8 mouse cellular contexts compared by ENCODE assay signal in genomic region chr10:60814444-60815057, GRCm38 (mm10). TPM values are rescaled to one million over a fixed set of nuclear protein-coding genes. Genes with fewer than 3 reads are reported as not detected.
DNase-seq lines count a peak whose midpoint lies in the region; ATAC-seq and TF ChIP-seq lines count a peak whose summit lies in the region.

No protein-coding gene starts in this region.

- H3K27me3 ChIP-seq in lung, embryonic 14.5 days (ENCODE audit: insufficient read depth, low read length) = no peaks in the 10 kb centered on the region
- H3K27me3 ChIP-seq in embryonic facial prominence, embryonic 13.5 days = no peaks in the 10 kb centered on the region
- no peaks in the 10 kb centered on the region for H3K27me3 ChIP-seq in limb, embryonic 11.5 days (ENCODE audit: control insufficient read depth, insufficient read depth, low read length)
- peaks cover 9% of the 10 kb centered on the region for H3K27me3 ChIP-seq in neural tube, embryonic 15.5 days (replicated peaks)

- peak; percentile 77 for ATAC-seq in lung, embryonic 14.5 days (ENCODE audit: insufficient read depth)
- ATAC-seq in embryonic facial prominence, embryonic 13.5 days (ENCODE audit: insufficient number of reproducible peaks, insufficient read depth, low FRiP score, low TSS enrichment, low read depth) = peak; percentile 38; the same call in 1 of the 2 replicates
- peak; percentile 28 for ATAC-seq in limb, embryonic 11.5 days (ENCODE audit: insufficient number of reproducible peaks, low FRiP score, low TSS enrichment, low read depth)
- no peak for ATAC-seq in neural tube, embryonic 15.5 days (ENCODE audit: low FRiP score)

- DNase-seq in lung, embryonic 14.5 days = peak; percentile 78
- DNase-seq in lung, adult 2 months = no peak
- DNase-seq in limb, embryonic 11.5 days (ENCODE audit: low spot score) = peak; percentile 71
- DNase-seq in adrenal gland, postnatal 14 days = no peak
- DNase-seq in thymus, adult 18-20 months = no peak
- no peak for DNase-seq in frontal cortex, postnatal 25 days (ENCODE audit: low spot score in 2 of 2)

- TF ChIP-seq CTCF in lung, embryonic 14.5 days (IDR thresholded peaks at IDR 0.05; ENCODE audit: low read depth) = no peak
- TF ChIP-seq CTCF in lung, adult 2 months (IDR thresholded peaks at IDR 0.05; ENCODE audit: insufficient read depth, low read length) = no peak

- H3K4me3 ChIP-seq in lung, embryonic 14.5 days (ENCODE audit: low read depth, low read length) = no peak overlapping the region
- H3K4me3 ChIP-seq in lung, adult 2 months (replicated peaks; ENCODE audit: extremely low read depth, low read depth, low read length) = no peak overlapping the region
- no peak overlapping the region for H3K4me3 ChIP-seq in embryonic facial prominence, embryonic 13.5 days
- H3K4me3 ChIP-seq in limb, embryonic 11.5 days (ENCODE audit: low read depth, low read length) = no peak overlapping the region
- H3K4me3 ChIP-seq in neural tube, embryonic 15.5 days (replicated peaks) = no peak overlapping the region

- no peaks in the 10 kb centered on the region for H3K9me3 ChIP-seq in lung, embryonic 14.5 days (ENCODE audit: low read depth, low read length)
- no peaks in the 10 kb centered on the region for H3K9me3 ChIP-seq in embryonic facial prominence, embryonic 13.5 days
- no peaks in the 10 kb centered on the region for H3K9me3 ChIP-seq in limb, embryonic 11.5 days (ENCODE audit: control insufficient read depth, low read length)
- no peaks in the 10 kb centered on the region for H3K9me3 ChIP-seq in neural tube, embryonic 15.5 days (replicated peaks)

- H3K36me3 ChIP-seq in lung, embryonic 14.5 days (ENCODE audit: insufficient read depth) = no peaks in the 10 kb centered on the region
- H3K36me3 ChIP-seq in embryonic facial prominence, embryonic 13.5 days = no peaks in the 10 kb centered on the region
- H3K36me3 ChIP-seq in limb, embryonic 11.5 days (ENCODE audit: control insufficient read depth, insufficient read depth, low read length) = no peaks in the 10 kb centered on the region
- H3K36me3 ChIP-seq in neural tube, embryonic 15.5 days = no peaks in the 10 kb centered on the region

- 6% methylated on average over 10 of the region's 10 CpGs for WGBS in lung, embryonic 14.5 days
- 32% methylated on average over 10 of the region's 10 CpGs for WGBS in lung, adult 2 months
- WGBS in embryonic facial prominence, embryonic 13.5 days = 5% methylated on average over 10 of the region's 10 CpGs
- 2% methylated on average over 10 of the region's 10 CpGs for WGBS in limb, embryonic 11.5 days
- 22% methylated on average over 10 of the region's 10 CpGs for WGBS in neural tube, embryonic 15.5 days

- peak overlapping the region; percentile 96 for H3K27ac ChIP-seq in lung, embryonic 14.5 days (ENCODE audit: low read depth)
- peak overlapping the region; percentile 90 for H3K27ac ChIP-seq in embryonic facial prominence, embryonic 13.5 days
- peak overlapping the region; percentile 93 for H3K27ac ChIP-seq in limb, embryonic 11.5 days (replicated peaks; ENCODE audit: low read depth, low read length)
- no peak overlapping the region for H3K27ac ChIP-seq in neural tube, embryonic 15.5 days (replicated peaks)

- TF ChIP-seq POLR2A in lung, adult 2 months (IDR thresholded peaks at IDR 0.05; ENCODE audit: borderline replicate concordance, extremely low read depth, low read depth, low read length) = no peak

- peak overlapping the region; percentile 26 for H3K9ac ChIP-seq in lung, embryonic 14.5 days
- 0 out of 2 replicates have a peak overlapping the region, but pooled peaks have one; percentile 41 for H3K9ac ChIP-seq in embryonic facial prominence, embryonic 13.5 days
- H3K9ac ChIP-seq in limb, embryonic 11.5 days (ENCODE audit: low read length) = peak overlapping the region; percentile 52
- H3K9ac ChIP-seq in neural tube, embryonic 15.5 days (replicated peaks) = peak overlapping the region; percentile 11; the same call in 1 of the 2 replicates

- peak overlapping the region; percentile 37 for H3K4me2 ChIP-seq in lung, embryonic 14.5 days
- peak overlapping the region; percentile 12 for H3K4me2 ChIP-seq in embryonic facial prominence, embryonic 13.5 days
- peak overlapping the region; percentile 21 for H3K4me2 ChIP-seq in limb, embryonic 11.5 days (ENCODE audit: low read depth, severe bottlenecking)
- H3K4me2 ChIP-seq in neural tube, embryonic 15.5 days = no peak overlapping the region

- peaks cover 57% of the 10 kb centered on the region for H3K4me1 ChIP-seq in lung, embryonic 14.5 days (ENCODE audit: insufficient read depth)
- H3K4me1 ChIP-seq in lung, adult 2 months (ENCODE audit: control insufficient read depth, insufficient read depth, low read length) = peaks cover 6% of the 10 kb centered on the region; the same call in 1 of the 2 replicates
- peaks cover 73% of the 10 kb centered on the region for H3K4me1 ChIP-seq in embryonic facial prominence, embryonic 13.5 days
- H3K4me1 ChIP-seq in limb, embryonic 11.5 days (ENCODE audit: control insufficient read depth, insufficient read depth, low read length) = peaks cover 82% of the 10 kb centered on the region
- H3K4me1 ChIP-seq in neural tube, embryonic 15.5 days = peaks cover 48% of the 10 kb centered on the region

RNA-seq across cellular contexts. Expression of gene Unc5b, which starts 16.8 kb away (rescaled TPM):
- polyA plus RNA-seq in lung, embryonic 14.5 days (2014; fragmentation: Nextera tagmentation; extraction: Ambion mirVana) = 6.6 TPM in 2 replicates
- 13.4 and 16.8 TPM in 2 replicates for polyA plus RNA-seq in lung, adult 2 months (2012; rRNA removed)
- 6.0 and 6.1 TPM in 2 replicates for polyA plus RNA-seq in embryonic facial prominence, embryonic 13.5 days (2015; fragmentation: Nextera tagmentation; extraction: Ambion mirVana)
- 10.2 and 10.6 TPM in 2 replicates for polyA plus RNA-seq in limb, embryonic 11.5 days (2014; fragmentation: Nextera tagmentation; extraction: Ambion mirVana)
- 2.3 and 2.8 TPM in 2 replicates for polyA plus RNA-seq in neural tube, embryonic 15.5 days (2015; fragmentation: Nextera tagmentation; extraction: Ambion mirVana)
- 10.5 and 11.3 TPM in 2 replicates for total RNA-seq in adrenal gland, postnatal 14 days (2021)

Comparison
In these comparisons a context has a peak if more than half of its experiments do, and no peak if none do; other contexts are left out.
1. DNase-seq: peak in lung, embryonic 14.5 days (single experiment) and limb, embryonic 11.5 days (single experiment); none in lung, adult 2 months (single experiment), adrenal gland, postnatal 14 days (single experiment), thymus, adult 18-20 months (0 of 2) and frontal cortex, postnatal 25 days (0 of 2).
2. Peak in every context shown above with its lines, with median percentiles within 50 percentile points of each other: H3K9ac ChIP-seq.